Mouse (Mus musculus): ENCODE results near the gene Shld2. TPM values are rescaled to one million over a fixed set of nuclear protein-coding genes. Genes with fewer than 3 reads are reported as not detected.

Shld2 gene
- polyA plus RNA-seq, 1 experiment from 2014 or later: 7.0 TPM

GRCm38 (mm10) chr14:34345771-34346566 lies 35.7 kb upstream of the Shld2 start:
- no peaks in the 10 kb centered on the region for H3K27me3 ChIP-seq (replicated peaks)
- no peak overlapping the region for H3K9ac ChIP-seq
- peak; percentile 44; the same call in 1 of the 2 replicates for ATAC-seq
- peaks cover under 1% of the 10 kb centered on the region; the same call in 1 of the 2 replicates for H3K36me3 ChIP-seq
- 55% methylated on average over 12 of the region's 12 CpGs for WGBS
- no peak overlapping the region for H3K27ac ChIP-seq
- no peaks in the 10 kb centered on the region for H3K9me3 ChIP-seq
- H3K4me3 ChIP-seq (replicated peaks): no peak overlapping the region
- no peak overlapping the region for H3K4me2 ChIP-seq (replicated peaks)
- no peaks in the 10 kb centered on the region for H3K4me1 ChIP-seq (replicated peaks)

GRCm38 (mm10) chr14:34344361-34344760 lies 34.1 kb upstream of the Shld2 start:
- no peak overlapping the region for H3K4me3 ChIP-seq (replicated peaks)
- ATAC-seq: no peak
- H3K4me2 ChIP-seq (replicated peaks): no peak overlapping the region
- H3K9ac ChIP-seq: no peak overlapping the region
- no peaks in the 10 kb centered on the region for H3K4me1 ChIP-seq (replicated peaks)
- H3K9me3 ChIP-seq: no peaks in the 10 kb centered on the region
- WGBS: 86% methylated on average over 5 of the region's 5 CpGs
- H3K27me3 ChIP-seq (replicated peaks): no peaks in the 10 kb centered on the region
- H3K27ac ChIP-seq: no peak overlapping the region
- H3K36me3 ChIP-seq: peaks cover 10% of the 10 kb centered on the region

- 83% methylated on average over 4 of the region's 4 CpGs for WGBS
- Histone ChIP-seq H3K9me3 (no peaks in the 10 kb centered on the region), H3K27ac (no peak overlapping the region), H3K27me3 (replicated peaks) (no peaks in the 10 kb centered on the region), H3K4me3 (replicated peaks) (no peak overlapping the region), H3K9ac (no peak overlapping the region), H3K4me2 (replicated peaks) (no peak overlapping the region), H3K36me3 (peaks cover 15% of the 10 kb centered on the region), H3K4me1 (replicated peaks) (no peaks in the 10 kb centered on the region)
- ATAC-seq: no peak
These were observed 32.8 kb upstream of the Shld2 start for GRCm38 (mm10) chr14:34343078-34343477.

- no peaks in the 10 kb centered on the region for H3K27me3 ChIP-seq (replicated peaks)
- H3K4me2 ChIP-seq (replicated peaks): no peak overlapping the region
- H3K9me3 ChIP-seq: no peaks in the 10 kb centered on the region
- no peak overlapping the region for H3K9ac ChIP-seq
- no peaks in the 10 kb centered on the region for H3K4me1 ChIP-seq (replicated peaks)
- H3K4me3 ChIP-seq (replicated peaks): no peak overlapping the region
- 86% methylated on average over 4 of the region's 4 CpGs for WGBS
- no peak for ATAC-seq
- H3K27ac ChIP-seq: no peak overlapping the region
- peaks cover 24% of the 10 kb centered on the region for H3K36me3 ChIP-seq
These were observed 31.7 kb upstream of the Shld2 start for GRCm38 (mm10) chr14:34341993-34342392.

- no peaks in the 10 kb centered on the region for H3K9me3 ChIP-seq
- H3K4me2 ChIP-seq (replicated peaks): no peak overlapping the region
- no peak overlapping the region for H3K4me3 ChIP-seq (replicated peaks)
- H3K27me3 ChIP-seq (replicated peaks): no peaks in the 10 kb centered on the region
- no peak overlapping the region for H3K9ac ChIP-seq
- peaks cover 28% of the 10 kb centered on the region for H3K36me3 ChIP-seq
- WGBS: 84% methylated on average over 1 of the region's 1 CpGs
- H3K4me1 ChIP-seq (replicated peaks): no peaks in the 10 kb centered on the region
- H3K27ac ChIP-seq: no peak overlapping the region
- no peak for ATAC-seq
These were observed 29.2 kb upstream of the Shld2 start for GRCm38 (mm10) chr14:34339446-34339845.

GRCm38 (mm10) chr14:34332476-34332875 lies 22.2 kb upstream of the Shld2 start:
- Histone ChIP-seq H3K4me2 (replicated peaks) (no peak overlapping the region), H3K27me3 (replicated peaks) (no peaks in the 10 kb centered on the region), H3K9ac (no peak overlapping the region), H3K36me3 (peaks cover 28% of the 10 kb centered on the region), H3K27ac (no peak overlapping the region), H3K4me3 (replicated peaks) (no peak overlapping the region), H3K9me3 (no peaks in the 10 kb centered on the region), H3K4me1 (replicated peaks) (no peaks in the 10 kb centered on the region)
- WGBS: 86% methylated on average over 5 of the region's 5 CpGs
- ATAC-seq: no peak

GRCm38 (mm10) chr14:34331886-34332285 lies 21.6 kb upstream of the Shld2 start:
- ATAC-seq: no peak
- Histone ChIP-seq H3K4me1 (replicated peaks) (no peaks in the 10 kb centered on the region), H3K4me2 (replicated peaks) (no peak overlapping the region), H3K36me3 (peaks cover 24% of the 10 kb centered on the region), H3K27me3 (replicated peaks) (no peaks in the 10 kb centered on the region), H3K27ac (no peak overlapping the region), H3K9ac (no peak overlapping the region), H3K9me3 (no peaks in the 10 kb centered on the region), H3K4me3 (replicated peaks) (no peak overlapping the region)
- 88% methylated on average over 3 of the region's 3 CpGs for WGBS

- Histone ChIP-seq H3K27me3 (replicated peaks) (no peaks in the 10 kb centered on the region), H3K4me3 (replicated peaks) (no peak overlapping the region), H3K9ac (no peak overlapping the region), H3K27ac (no peak overlapping the region), H3K36me3 (peaks cover 21% of the 10 kb centered on the region), H3K4me1 (replicated peaks) (no peaks in the 10 kb centered on the region), H3K4me2 (replicated peaks) (no peak overlapping the region), H3K9me3 (no peaks in the 10 kb centered on the region)
- no peak for ATAC-seq
- 95% methylated on average over 9 of the region's 9 CpGs for WGBS
These were observed 20.4 kb upstream of the Shld2 start for GRCm38 (mm10) chr14:34330657-34331158.

- H3K27me3 ChIP-seq (replicated peaks): no peaks in the 10 kb centered on the region
- no peaks in the 10 kb centered on the region for H3K4me1 ChIP-seq (replicated peaks)
- ATAC-seq: no peak
- no peak overlapping the region for H3K9ac ChIP-seq
- no peak overlapping the region for H3K4me2 ChIP-seq (replicated peaks)
- no peak overlapping the region for H3K4me3 ChIP-seq (replicated peaks)
- H3K9me3 ChIP-seq: no peaks in the 10 kb centered on the region
- 60% methylated on average over 1 of the region's 1 CpGs for WGBS
- no peak overlapping the region for H3K27ac ChIP-seq
- peaks cover 18% of the 10 kb centered on the region for H3K36me3 ChIP-seq
These were observed 17.3 kb upstream of the Shld2 start for GRCm38 (mm10) chr14:34327618-34328017.

- no peak for ATAC-seq
- Histone ChIP-seq H3K4me3 (replicated peaks) (no peak overlapping the region), H3K4me2 (replicated peaks) (no peak overlapping the region), H3K4me1 (replicated peaks) (no peaks in the 10 kb centered on the region), H3K27me3 (replicated peaks) (no peaks in the 10 kb centered on the region), H3K9me3 (no peaks in the 10 kb centered on the region), H3K27ac (no peak overlapping the region), H3K9ac (no peak overlapping the region), H3K36me3 (peaks cover 16% of the 10 kb centered on the region)
- 80% methylated on average over 3 of the region's 3 CpGs for WGBS
These were observed 16.3 kb upstream of the Shld2 start for GRCm38 (mm10) chr14:34326606-34327005.

GRCm38 (mm10) chr14:34323576-34324085 lies 13.3 kb upstream of the Shld2 start:
- Histone ChIP-seq H3K4me2 (replicated peaks) (no peak overlapping the region), H3K4me3 (replicated peaks) (no peak overlapping the region)

GRCm38 (mm10) chr14:34318113-34318512 lies 7.8 kb upstream of the Shld2 start:
- H3K27ac ChIP-seq: no peak overlapping the region
- no peaks in the 10 kb centered on the region for H3K27me3 ChIP-seq (replicated peaks)
- no peak overlapping the region for H3K4me2 ChIP-seq (replicated peaks)
- H3K36me3 ChIP-seq: peaks cover 3% of the 10 kb centered on the region; the same call in 1 of the 2 replicates
- no peaks in the 10 kb centered on the region for H3K9me3 ChIP-seq
- no peak overlapping the region for H3K4me3 ChIP-seq (replicated peaks)
- no peak for ATAC-seq
- H3K9ac ChIP-seq: no peak overlapping the region
- H3K4me1 ChIP-seq (replicated peaks): peaks cover 8% of the 10 kb centered on the region

More at GRCm38 (mm10) chr14:34323576-34324085, 13.3 kb upstream of the Shld2 start:
- H3K36me3 ChIP-seq: peaks cover 7% of the 10 kb centered on the region
- no peak overlapping the region for H3K27ac ChIP-seq
- WGBS: 98% methylated on average over 5 of the region's 5 CpGs
- no peak for ATAC-seq
- no peak overlapping the region for H3K9ac ChIP-seq
- H3K4me1 ChIP-seq (replicated peaks): no peaks in the 10 kb centered on the region
- no peaks in the 10 kb centered on the region for H3K27me3 ChIP-seq (replicated peaks)
- no peaks in the 10 kb centered on the region for H3K9me3 ChIP-seq

GRCm38 (mm10) chr14:34317431-34317830 lies 7.1 kb upstream of the Shld2 start:
- H3K9ac ChIP-seq: no peak overlapping the region
- peaks cover 3% of the 10 kb centered on the region; the same call in 1 of the 2 replicates for H3K36me3 ChIP-seq
- H3K4me3 ChIP-seq (replicated peaks): no peak overlapping the region
- no peaks in the 10 kb centered on the region for H3K27me3 ChIP-seq (replicated peaks)
- no peak overlapping the region for H3K27ac ChIP-seq
- H3K4me2 ChIP-seq (replicated peaks): no peak overlapping the region
- 77% methylated on average over 3 of the region's 3 CpGs for WGBS
- H3K4me1 ChIP-seq (replicated peaks): peaks cover 10% of the 10 kb centered on the region
- H3K9me3 ChIP-seq: no peaks in the 10 kb centered on the region
- ATAC-seq: no peak

Measured in intestine, embryonic 15.5 days (tissue).